Mouse (Mus musculus): ENCODE measurements around the gene Agbl4.

- no peak for TF ChIP-seq CTCF (IDR thresholded peaks at IDR 0.05; ENCODE audit: insufficient read depth, low read length)
- no peak for TF ChIP-seq POLR2A (IDR thresholded peaks at IDR 0.05; ENCODE audit: borderline replicate concordance, extremely low read depth, low read depth, low read length)
Measured at GRCm38 (mm10) chr4:111555426-111555825, 1158.0 kb downstream of the Agbl4 start.
